Mouse (Mus musculus): Measurements from ENCODE around the gene Cbx5.
"Not testable (repeated sequence)": the region's sequence is repeated elsewhere in the genome, so short reads cannot be mapped to it uniquely, and the experiment has no call there.

Cbx5 gene

DNA sequence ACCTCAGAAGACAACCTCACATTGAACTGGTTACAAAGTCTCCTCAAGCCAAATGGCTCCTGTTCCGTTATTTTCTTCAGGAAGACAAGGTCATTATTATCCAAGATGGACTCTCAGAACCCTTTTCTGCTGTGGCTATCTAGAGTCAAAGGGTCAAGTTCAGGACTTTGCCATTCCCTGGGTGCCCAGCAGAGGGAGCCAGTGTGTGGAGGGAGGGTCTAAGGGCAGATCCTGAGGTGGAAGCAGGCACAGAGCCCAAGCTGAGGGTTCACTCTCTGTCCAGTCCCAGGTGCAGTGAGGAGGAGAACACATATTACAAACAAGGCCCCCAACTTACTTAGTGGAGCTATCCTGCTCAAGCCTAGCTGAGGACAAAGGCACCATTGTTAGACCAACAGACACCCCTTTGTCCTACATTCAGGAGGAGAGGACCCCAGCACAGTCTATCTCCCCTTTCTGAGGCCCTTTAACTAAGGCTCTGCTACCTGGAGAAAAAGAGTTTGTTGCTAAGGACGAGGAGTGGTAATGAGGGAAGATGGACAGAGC is 10.7 kb upstream of the Cbx5 start:
- peak; percentile 86 for DNase-seq (ENCODE audit: low read depth)

- not testable (repeated sequence) for DNase-seq (ENCODE audit: low read depth)
Measured at GRCm38 (mm10) chr15:103249511-103249910, 9.9 kb upstream of the Cbx5 start.

DNA sequence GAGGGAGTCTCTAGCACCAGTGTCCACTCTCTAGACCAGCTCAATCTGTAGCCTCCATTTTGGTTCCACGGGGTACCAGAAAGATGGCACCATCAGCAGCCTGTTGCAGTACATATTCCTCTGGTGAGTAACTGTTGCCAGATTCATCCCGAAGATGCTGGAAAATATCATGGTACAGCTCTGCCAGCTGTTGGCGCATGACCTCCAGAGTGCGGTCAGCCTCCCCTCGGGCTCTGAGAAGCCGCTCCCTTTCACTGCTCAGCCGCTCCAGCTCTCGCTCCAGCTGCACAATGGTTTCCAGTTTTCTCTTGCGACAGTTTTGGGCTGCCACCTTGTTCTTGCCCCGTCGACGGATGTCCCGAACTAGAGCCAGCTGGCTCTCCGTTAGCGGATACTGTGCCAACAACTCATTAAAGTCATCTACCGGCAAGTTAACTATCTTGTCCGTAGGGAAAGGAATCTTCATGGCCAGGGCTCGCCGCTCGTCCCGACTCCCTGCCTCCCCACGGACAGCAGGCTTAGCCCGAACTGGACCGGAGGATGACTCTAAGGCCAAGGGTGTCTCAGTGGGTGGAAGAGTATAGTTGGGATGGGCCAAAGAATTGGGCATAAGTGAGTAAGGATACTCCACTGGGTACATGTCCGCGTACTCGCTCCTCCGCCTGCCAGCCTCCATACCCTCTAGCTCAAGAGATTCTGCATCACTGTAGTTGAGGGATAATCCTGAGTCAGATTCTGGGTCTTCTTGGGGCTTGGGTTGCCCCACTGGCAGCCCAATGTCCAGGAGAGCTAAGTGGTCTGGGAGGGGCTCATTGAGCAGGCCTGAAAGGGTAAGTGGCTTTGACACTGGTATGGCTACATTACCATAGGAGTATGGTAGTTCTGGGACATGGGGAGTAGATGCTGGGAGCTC is 9.0 kb upstream of the Cbx5 start:
- no peak for DNase-seq (ENCODE audit: low read depth)

- DNase-seq (ENCODE audit: low read depth): peak; percentile 64
Measured at GRCm38 (mm10) chr15:103247782-103248400, 8.3 kb upstream of the Cbx5 start.

DNA sequence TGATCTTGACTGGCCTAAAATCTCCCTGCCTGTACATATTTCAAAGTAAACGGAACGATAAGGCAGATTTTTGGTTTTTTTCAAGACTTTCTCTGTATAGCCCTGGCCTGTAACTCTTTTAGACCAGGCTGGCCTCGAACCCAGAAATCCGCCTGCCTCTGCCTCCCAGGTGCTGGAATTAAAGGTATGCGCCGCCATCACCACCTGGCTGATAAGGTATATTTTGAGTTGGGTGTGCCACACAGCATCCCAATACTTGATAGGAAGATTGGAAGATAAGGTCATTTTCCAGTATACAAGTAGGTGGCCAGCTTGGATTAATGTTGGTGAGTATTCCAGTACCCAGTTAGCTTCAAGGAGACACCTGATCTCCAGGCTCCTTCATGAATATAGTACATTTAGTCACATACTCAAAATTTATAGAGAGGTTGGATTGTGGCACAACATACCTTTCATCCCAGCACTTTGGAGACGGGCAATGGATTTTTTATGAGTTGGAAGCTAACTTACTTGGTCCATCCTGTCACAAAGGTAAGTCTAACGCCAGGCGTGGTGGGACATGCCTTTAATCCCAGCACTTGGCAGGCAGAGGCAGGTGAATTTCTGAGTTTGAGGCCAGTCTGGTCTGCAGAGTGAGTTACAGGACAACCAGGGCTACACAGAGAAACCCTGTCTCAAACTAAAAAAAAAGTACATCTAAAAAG is 7.6 kb upstream of the Cbx5 start:
- DNase-seq (ENCODE audit: low read depth): peak; percentile 62

DNA sequence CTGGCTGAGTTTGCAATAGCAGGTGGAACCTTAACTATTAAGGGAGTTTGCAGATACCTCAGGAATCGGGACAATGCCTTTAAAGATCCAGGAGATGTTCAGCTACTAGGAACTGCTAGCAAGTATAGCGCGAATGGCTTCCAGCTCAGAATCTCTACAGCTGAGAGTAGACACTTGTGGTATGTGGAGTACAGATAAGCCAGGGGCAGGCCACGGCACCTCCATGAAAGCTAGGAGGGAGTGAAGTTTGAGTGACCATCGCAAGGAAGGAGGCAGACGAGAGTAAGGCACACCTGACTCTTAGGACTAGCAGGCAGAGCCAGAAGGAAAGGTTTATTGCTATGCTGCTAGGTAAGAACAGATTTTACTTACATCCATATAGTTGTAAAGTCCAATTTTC is 6.0 kb upstream of the Cbx5 start:
- DNase-seq (ENCODE audit: low read depth): no peak

GRCm38 (mm10) chr15:103242885-103243284 is 3.3 kb upstream of the Cbx5 start:
- DNase-seq (ENCODE audit: low read depth): no peak

GRCm38 (mm10) chr15:103241071-103242018 is 1.7 kb upstream of the Cbx5 start:
- peak; percentile 47 for DNase-seq (ENCODE audit: low read depth)

DNA sequence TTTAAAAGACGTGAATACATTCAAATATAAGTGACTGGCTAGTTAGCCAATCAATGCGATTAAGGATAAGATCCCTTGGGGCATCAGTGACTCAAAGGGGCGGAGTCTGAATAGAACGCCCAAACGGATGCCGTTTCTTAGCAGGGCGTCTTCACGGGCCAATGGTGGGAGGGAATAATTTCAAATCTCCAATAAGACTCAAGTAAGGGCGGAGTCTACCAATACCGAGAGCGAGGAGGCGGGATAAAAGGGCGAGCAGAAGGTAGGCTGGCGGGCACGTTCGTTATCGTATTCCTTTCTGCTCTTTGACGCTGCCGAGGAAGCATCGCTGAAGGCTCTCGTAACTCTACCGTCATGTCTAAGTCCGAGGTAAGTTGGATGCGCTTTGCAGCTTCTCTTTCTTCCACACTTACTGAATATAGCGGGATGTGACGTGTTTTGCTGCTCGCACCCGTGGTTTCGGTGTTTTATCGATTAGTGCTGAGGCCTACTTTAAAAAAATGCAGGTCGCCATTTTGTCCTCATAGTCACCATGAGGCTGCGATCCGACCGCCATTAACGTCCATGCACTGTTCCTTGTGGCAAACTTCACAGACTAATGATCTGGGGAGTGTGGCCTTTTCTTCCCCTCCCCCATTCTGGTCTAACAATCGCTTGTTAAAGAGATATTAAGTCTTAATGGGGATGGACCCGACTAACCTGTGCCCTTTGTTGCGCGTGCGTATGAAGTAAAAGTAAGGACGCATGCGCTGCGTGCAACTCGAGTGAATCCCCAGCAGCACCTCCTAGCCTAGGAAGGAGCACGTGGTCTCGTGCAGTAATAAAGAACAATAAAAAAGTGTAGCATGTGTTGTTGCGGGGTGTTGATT is 778 bp upstream of the Cbx5 start, which contains the start of gene Hnrnpa1:
TSS of gene Hnrnpa1 (plus strand) at position 273 of the 869 bp plus-strand sequence.
- peak; percentile 100 for DNase-seq (ENCODE audit: low read depth)

DNA sequence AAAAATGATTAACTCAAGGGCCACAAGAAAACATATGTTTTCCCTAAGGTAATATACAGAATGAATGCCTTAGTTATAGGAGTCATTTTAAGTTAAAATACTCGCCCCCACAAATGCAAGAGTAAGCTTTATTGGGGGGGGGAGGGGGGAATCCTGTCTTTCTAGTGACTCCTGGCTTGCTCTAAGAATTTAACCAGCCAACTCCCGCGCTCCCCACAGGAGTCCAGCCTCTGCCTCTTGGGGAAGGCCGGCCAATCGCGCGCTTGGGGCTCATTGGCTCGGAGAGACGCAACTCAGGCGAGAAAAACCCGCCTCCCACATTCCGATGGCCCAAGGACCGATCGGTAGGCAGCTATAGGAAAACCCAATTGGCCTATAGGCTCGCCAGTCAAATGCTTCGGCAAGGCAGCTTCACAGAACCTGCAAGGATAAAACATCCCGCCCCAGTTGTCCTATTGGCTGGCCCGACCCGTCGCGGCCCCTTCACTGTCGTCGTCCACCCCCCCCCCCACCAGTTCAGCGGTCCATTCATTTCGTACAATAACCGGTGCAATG is 409 bp downstream of the Cbx5 start:
- peak; percentile 99 for DNase-seq (ENCODE audit: low read depth)

- no peak for DNase-seq (ENCODE audit: low read depth)
Measured at GRCm38 (mm10) chr15:103237295-103237694, 2.3 kb downstream of the Cbx5 start.

GRCm38 (mm10) chr15:103233119-103233518 is 6.5 kb downstream of the Cbx5 start:
- DNase-seq (ENCODE audit: low read depth): no peak

GRCm38 (mm10) chr15:103228904-103229303 is 10.7 kb downstream of the Cbx5 start:
- DNase-seq (ENCODE audit: low read depth): no peak

- no peak for DNase-seq (ENCODE audit: low read depth)
Measured at GRCm38 (mm10) chr15:103227572-103227971, 12.0 kb downstream of the Cbx5 start.

GRCm38 (mm10) chr15:103227022-103227421 is 12.6 kb downstream of the Cbx5 start:
- DNase-seq (ENCODE audit: low read depth): no peak

DNA sequence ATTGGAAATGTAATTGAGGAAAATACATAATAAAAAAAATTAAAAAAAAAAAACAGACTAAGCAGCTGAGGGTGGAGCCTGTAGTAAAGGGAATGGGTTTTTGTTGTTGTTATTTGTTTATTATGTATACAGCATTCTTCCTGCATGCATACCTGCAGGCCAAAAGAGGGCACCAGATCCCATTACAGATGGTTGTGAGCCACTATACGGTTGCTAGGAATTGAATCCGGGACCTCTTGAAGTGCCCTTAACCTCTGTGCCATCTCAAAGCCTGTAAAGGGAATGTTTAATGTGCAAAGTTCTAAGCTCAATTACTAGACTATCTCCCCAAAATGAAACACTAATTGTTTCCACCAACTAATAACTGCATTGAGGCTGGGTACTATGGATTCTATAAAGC is 15.5 kb downstream of the Cbx5 start:
- no peak for DNase-seq (ENCODE audit: low read depth)

DNA sequence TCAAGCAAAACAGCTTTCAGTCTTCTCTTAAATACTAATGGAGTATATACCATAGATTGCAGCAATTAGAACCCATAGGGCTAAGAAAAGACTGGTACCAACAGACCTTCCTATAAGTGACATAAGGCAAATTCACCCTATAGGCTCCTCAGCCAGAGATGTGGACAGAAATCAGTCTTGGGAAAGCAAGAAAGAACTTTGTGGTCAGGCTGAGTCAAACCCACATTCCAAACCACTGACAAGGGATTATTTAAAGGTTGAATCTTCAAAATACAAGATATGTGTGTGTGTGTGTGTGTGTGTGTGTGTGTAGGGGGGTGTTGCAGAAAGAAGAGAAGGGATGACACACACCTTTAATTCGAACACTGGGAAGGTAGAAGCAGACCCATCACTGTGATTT is 18.2 kb downstream of the Cbx5 start:
- DNase-seq (ENCODE audit: low read depth): peak; percentile 79

DNA sequence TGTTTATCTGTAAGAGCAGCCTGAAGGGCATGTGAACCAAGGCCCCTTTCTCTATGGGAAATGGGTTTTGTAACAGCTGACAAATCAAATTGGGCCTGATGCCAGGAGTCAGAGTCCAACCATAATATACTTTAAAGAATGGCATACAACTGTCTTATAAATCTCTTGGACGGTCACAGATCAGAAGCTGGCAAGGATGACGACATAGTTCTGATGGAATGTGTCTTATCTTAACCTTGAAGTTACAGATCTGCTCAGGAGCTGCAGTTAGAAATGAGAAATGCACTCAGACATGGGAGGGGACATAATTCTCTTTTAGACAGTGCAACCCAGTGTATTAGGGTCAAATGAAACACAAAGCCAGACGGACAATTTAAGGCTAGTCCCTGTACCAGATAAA is 18.8 kb downstream of the Cbx5 start:
- peak; percentile 61 for DNase-seq (ENCODE audit: low read depth)

DNA sequence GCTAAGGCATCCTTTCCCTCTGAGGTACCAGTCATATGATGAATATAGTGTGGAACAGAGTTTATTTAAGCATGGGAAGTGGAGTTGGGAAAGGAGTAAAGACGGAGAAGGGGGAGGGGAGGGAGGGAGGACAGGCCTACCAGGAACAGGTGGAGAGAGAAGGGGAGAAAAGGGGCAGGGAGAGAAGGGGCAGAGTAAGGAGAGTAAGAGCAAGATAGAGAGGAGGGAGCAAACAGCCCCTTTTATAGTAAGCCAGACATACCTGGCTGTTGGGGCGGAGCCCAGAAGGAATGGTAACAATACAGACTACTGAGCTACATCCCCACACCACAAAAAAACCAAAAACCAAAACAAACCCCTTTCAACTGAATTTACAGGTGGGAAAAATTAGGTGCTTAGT is 23.6 kb downstream of the Cbx5 start:
- no peak for DNase-seq (ENCODE audit: low read depth)

Data from 416B (cell line).